Mouse (Mus musculus) liver, embryonic 14.5 days (tissue): Measurements from ENCODE around the gene Dusp28.

Experiments used
- CTCF ChIP-seq: IDR thresholded peaks from 2 replicates; pipeline ENCODE4 v1.5.1; 2016; ENCODE audit warnings: antibody characterized with exemption, low read depth, control low read depth
- EP300 ChIP-seq: IDR thresholded peaks from 2 replicates; pipeline ENCODE4 v1.6.1; 2016; ENCODE audit warnings: antibody characterized with exemption, low read depth

DNA sequence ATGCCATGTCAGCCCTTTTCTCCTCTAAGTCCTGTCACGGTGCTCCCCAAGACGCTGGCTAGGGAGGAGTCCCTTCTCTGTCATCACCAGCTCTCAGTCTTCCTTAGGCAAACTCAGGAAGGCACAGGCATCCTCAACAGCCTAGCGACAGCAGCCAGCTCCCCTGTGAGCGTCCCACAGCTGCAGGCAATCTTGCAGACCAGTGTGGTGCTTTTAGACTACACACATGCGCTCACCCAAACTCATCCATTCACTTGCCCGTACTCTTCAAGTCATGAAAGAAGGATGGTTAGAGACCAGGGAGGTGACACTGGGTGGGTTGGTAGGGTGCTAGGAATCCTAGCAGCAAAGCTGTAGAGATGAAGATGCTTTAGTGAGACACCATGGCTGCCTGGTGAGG, 45.3 kb upstream of the Dusp28 start:
- TF ChIP-seq EP300 (no peak), CTCF (no peak)
